Mouse (Mus musculus) CH12.LX (cell line): Measurements from ENCODE around the gene Pigw. TPM values are rescaled to one million over a fixed set of nuclear protein-coding genes. Genes with fewer than 3 reads are reported as not detected.

ENCODE experiments used
- DNase-seq: peaks from one replicate; pipeline ENCODE4 v3.0.0-alpha.2; 2013; ENCODE audit errors: extremely low read depth
- H3K27ac ChIP-seq: 2 replicates; pipeline ENCODE4 v1.5.1; 2012; ENCODE audit warnings: low read depth, mild to moderate bottlenecking, control low read depth, moderate library complexity; ENCODE audit not compliant: insufficient read depth
- H3K27me3 ChIP-seq: replicated peaks from 2 replicates; pipeline ENCODE3; 2012; ENCODE audit warnings: inconsistent platforms
- H3K36me3 ChIP-seq, 2 experiments: replicated peaks in 1 of 2; 2 replicates each; pipeline versions ENCODE3 to v1.6.1; 2012; ENCODE audit warnings: inconsistent platforms in 1 of 2, low read length in 1 of 2, mild to moderate bottlenecking in 1 of 2, mixed read lengths in 1 of 2, moderate library complexity in 1 of 2; ENCODE audit not compliant: control insufficient read depth in 1 of 2, insufficient read depth in 1 of 2
- H3K4me1 ChIP-seq, 2 experiments: 2 replicates each; pipeline ENCODE4 v1.6.1; 2012; ENCODE audit warnings: inconsistent platforms in 1 of 2, moderate library complexity in 1 of 2; ENCODE audit not compliant: insufficient read depth in 2 of 2, control insufficient read depth in 1 of 2
- H3K4me2 ChIP-seq: 2 replicates; pipeline ENCODE4 v1.6.1; 2012; ENCODE audit warnings: low read depth, mild to moderate bottlenecking, control low read depth; ENCODE audit not compliant: poor library complexity, insufficient read depth, severe bottlenecking
- H3K4me3 ChIP-seq, 3 experiments: fragments of 150-350 bp in 1 of 3; sonication (generic) in 1 of 3; replicated peaks in 1 of 3; 2 replicates each; pipeline versions ENCODE3 to v1.5.1; 2011 to 2012; ENCODE audit warnings: low read depth in 2 of 3, low read length in 2 of 3, mild to moderate bottlenecking in 2 of 3, moderate library complexity in 2 of 3, control low read depth in 1 of 3, improper control_type of control experiment in 1 of 3, inconsistent platforms in 1 of 3, mixed read lengths in 1 of 3; ENCODE audit not compliant: poor library complexity in 1 of 3
- H3K79me2 ChIP-seq: replicated peaks from 2 replicates; pipeline ENCODE4 v1.6.1; 2012; ENCODE audit warnings: mild to moderate bottlenecking, moderate library complexity; ENCODE audit not compliant: control insufficient read depth, poor library complexity, insufficient read depth, severe bottlenecking; ENCODE audit errors: extremely low read depth
- H3K9ac ChIP-seq: 2 replicates; pipeline ENCODE4 v1.6.1; 2012; ENCODE audit warnings: low read depth, mild to moderate bottlenecking, control low read depth, moderate library complexity; ENCODE audit not compliant: insufficient read depth
- H3K9me3 ChIP-seq: replicated peaks from 2 replicates; pipeline ENCODE3; 2012; ENCODE audit warnings: low read length, inconsistent platforms, mixed read lengths
- CHD1 ChIP-seq: IDR thresholded peaks from 2 replicates; pipeline ENCODE4 v1.6.1; 2012; ENCODE audit warnings: low read depth, low read length, improper control_type of control experiment, inconsistent platforms
- E2F4 ChIP-seq: IDR thresholded peaks from 2 replicates; pipeline ENCODE4 v1.6.1; 2011; ENCODE audit warnings: low read depth, low read length, improper control_type of control experiment; ENCODE audit not compliant: insufficient replicate concordance
- ELF1 ChIP-seq: IDR thresholded peaks from 2 replicates; pipeline ENCODE4 v1.6.1; 2014; ENCODE audit warnings: low read depth, mild to moderate bottlenecking, inconsistent platforms, low read length, improper control_type of control experiment
- EP300 ChIP-seq: IDR thresholded peaks from 2 replicates; pipeline ENCODE4 v1.6.1; 2011; ENCODE audit warnings: low read length, improper control_type of control experiment
- ETS1 ChIP-seq: conservative IDR thresholded peaks from 2 replicates; pipeline ENCODE4 v1.6.1; 2012; ENCODE audit warnings: low read depth, mild to moderate bottlenecking, inconsistent platforms, low read length, improper control_type of control experiment, moderate library complexity
- HCFC1 ChIP-seq: IDR thresholded peaks from 2 replicates; pipeline ENCODE4 v1.6.1; 2012; ENCODE audit warnings: low read depth, mild to moderate bottlenecking, inconsistent platforms, low read length, improper control_type of control experiment
- MAX ChIP-seq: IDR thresholded peaks from 2 replicates; pipeline ENCODE4 v1.6.1; 2011; ENCODE audit warnings: low read length, improper control_type of control experiment
- MXI1 ChIP-seq: IDR thresholded peaks from 2 replicates; pipeline ENCODE4 v1.6.1; 2011; ENCODE audit warnings: mild to moderate bottlenecking, low read depth, low read length, improper control_type of control experiment
- NELFE ChIP-seq: IDR thresholded peaks from 2 replicates; pipeline ENCODE4 v1.6.1; 2011; ENCODE audit warnings: low read depth, low read length, improper control_type of control experiment
- PAX5 ChIP-seq: IDR thresholded peaks from 2 replicates; pipeline ENCODE4 v1.6.1; 2012; ENCODE audit warnings: low read length, inconsistent platforms, mixed read lengths
- RCOR1 ChIP-seq: conservative IDR thresholded peaks from 2 replicates; pipeline ENCODE4 v1.6.1; 2012; ENCODE audit warnings: low read depth, mild to moderate bottlenecking, inconsistent platforms, low read length, improper control_type of control experiment
- SIN3A ChIP-seq: IDR thresholded peaks from 2 replicates; pipeline ENCODE4 v1.6.1; 2012; ENCODE audit warnings: low read length, improper control_type of control experiment, inconsistent platforms
- SMC3 ChIP-seq: IDR thresholded peaks from 2 replicates; pipeline ENCODE4 v1.6.1; 2011; ENCODE audit warnings: low read depth, low read length, improper control_type of control experiment
- UBTF ChIP-seq: IDR thresholded peaks from 2 replicates; pipeline ENCODE4 v1.6.1; 2012; ENCODE audit warnings: low read depth, mild to moderate bottlenecking, inconsistent platforms, low read length, improper control_type of control experiment, moderate library complexity
- USF1 ChIP-seq: IDR thresholded peaks from 2 replicates; pipeline ENCODE4 v1.6.1; 2014; ENCODE audit warnings: low read depth, mild to moderate bottlenecking, inconsistent platforms, low read length, improper control_type of control experiment
- USF2 ChIP-seq: conservative IDR thresholded peaks from 2 replicates; pipeline ENCODE4 v1.6.1; 2011; ENCODE audit warnings: low read depth, low read length, improper control_type of control experiment
- ZC3H11A ChIP-seq: IDR thresholded peaks from 2 replicates; pipeline ENCODE4 v1.6.1; 2012; ENCODE audit warnings: low read depth, mild to moderate bottlenecking, inconsistent platforms, low read length, improper control_type of control experiment
- ZMIZ1 ChIP-seq: IDR thresholded peaks from 2 replicates; pipeline ENCODE4 v1.6.1; 2012; ENCODE audit warnings: low read depth, mild to moderate bottlenecking, inconsistent platforms, low read length, improper control_type of control experiment
- dilution Hi-C: fragments of 300-500 bp; cut with MboI; formaldehyde crosslinking; loops from 2 replicates; pipeline ENCODE4 v1.14.3; 2020; ENCODE audit warnings: low sequenced_read_pairs; ENCODE audit not compliant: extremely low pct_unique_long_range_greater_than_20kb, extremely low pct_ligation_motif_present
- in situ Hi-C: fragments of 300-500 bp; cut with MboI; formaldehyde crosslinking; loops from 3 replicates; pipeline ENCODE4 v1.14.3; 2019; ENCODE audit warnings: low sequenced_read_pairs, low pct_ligation_motif_present, low pct_unique_long_range_greater_than_20kb, mixed read lengths
- polyA plus RNA-seq: library from polyadenylated mRNA; unstranded; fragments of >175 nt; gene quantifications from 2 replicates; pipeline ENCODE4 v1.2.1, GENCODE M21; 2012; ENCODE audit warnings: low read depth; ENCODE audit not compliant: insufficient read length
- total RNA-seq, 2 experiments: library from RNA; depleted of rRNA; stranded (reverse); fragments of 300-350 nt in 1 of 2; fragments of >200 nt in 1 of 2; gene quantifications; 2 replicates each; pipeline ENCODE4 v1.2.3; 2012 to 2014

The Pigw gene
- total and polyA plus RNA-seq, 3 experiments, result 5.7 to 9.2 (median 6.5) TPM

GRCm38 (mm10) chr11:84907081-84907480, 27.0 kb upstream of the Pigw start:
- Histone ChIP-seq H3K79me2 (no peaks in the 10 kb centered on the region), H3K36me3 (peaks cover 83 to 96% of the 10 kb centered on the region in 2 experiments), H3K4me2 (no peak overlapping the region), H3K9me3 (no peaks in the 10 kb centered on the region), H3K27me3 (no peaks in the 10 kb centered on the region), H3K27ac (no peak overlapping the region), H3K4me1 (peaks cover 0 to 5% of the 10 kb centered on the region in 2 experiments; a peak in 1 of 4 replicates), H3K4me3 (no peak overlapping the region), H3K9ac (no peak overlapping the region)
- in situ Hi-C loops (no loop called here), dilution Hi-C loops (no loop called here)
- TF ChIP-seq USF2 (no peak), SMC3 (no peak), SIN3A (no peak), MAX (no peak), USF1 (no peak), RCOR1 (no peak), PAX5 (no peak), ZC3H11A (no peak), MXI1 (no peak)
- no peak for DNase-seq

GRCm38 (mm10) chr11:84904597-84905144, 24.6 kb upstream of the Pigw start:
- TF ChIP-seq EP300, result peak; percentile 35; the same call in 1 of the 2 replicates
- no peak for TF ChIP-seq ELF1
- H3K27me3 ChIP-seq, result no peaks in the 10 kb centered on the region
- no peaks in the 10 kb centered on the region for H3K9me3 ChIP-seq
- no peaks in the 10 kb centered on the region for H3K79me2 ChIP-seq
- H3K36me3 ChIP-seq, result peaks cover 87 to 97% of the 10 kb centered on the region in 2 experiments
- dilution Hi-C loops, result no loop called here
- peaks cover 0 to 5% of the 10 kb centered on the region in 2 experiments; a peak in 1 of 4 replicates for H3K4me1 ChIP-seq
- in situ Hi-C loops, result no loop called here
- no peak overlapping the region for H3K4me2 ChIP-seq
- no peak overlapping the region for H3K27ac ChIP-seq
- DNase-seq, result no peak
- no peak overlapping the region for H3K9ac ChIP-seq
- no peak overlapping the region for H3K4me3 ChIP-seq

- H3K79me2 ChIP-seq, result no peaks in the 10 kb centered on the region
- DNase-seq, result no peak
- no peak overlapping the region for H3K4me2 ChIP-seq
- no peaks in the 10 kb centered on the region for H3K9me3 ChIP-seq
- dilution Hi-C loops (no loop called here), in situ Hi-C loops (no loop called here)
- peaks cover 61 to 90% of the 10 kb centered on the region in 2 experiments for H3K36me3 ChIP-seq
- TF ChIP-seq USF2, result no peak
- TF ChIP-seq SIN3A, result no peak
- TF ChIP-seq HCFC1, result no peak
- no peak for TF ChIP-seq PAX5
- no peak for TF ChIP-seq UBTF
- TF ChIP-seq ETS1, result no peak
- TF ChIP-seq NELFE, result no peak
- TF ChIP-seq CHD1, result no peak
- TF ChIP-seq ZMIZ1, result no peak
- TF ChIP-seq E2F4, result no peak
- TF ChIP-seq, all 38 proteins: peak for 0
- Histone ChIP-seq H3K27me3 (no peaks in the 10 kb centered on the region), H3K27ac (no peak overlapping the region), H3K9ac (no peak overlapping the region), H3K4me3 (no peak overlapping the region), H3K4me1 (no peaks in the 10 kb centered on the region)
Observed at GRCm38 (mm10) chr11:84893113-84893512, 13.0 kb upstream of the Pigw start.
